Mouse (Mus musculus): ENCODE measurements around the gene Cnbd2. TPM values are rescaled to one million over a fixed set of nuclear protein-coding genes. Genes with fewer than 3 reads are reported as not detected.
"Not testable (repeated sequence)": the region's sequence is repeated elsewhere in the genome, so short reads cannot be mapped to it uniquely, and the experiment has no call there.

The Cnbd2 gene
- total RNA-seq, 2 experiments from 2014 or later: 0.38 TPM; not detected in 1

GRCm38 (mm10) chr2:156370896-156371295 lies 58.8 kb downstream of the Cnbd2 start:
- no peak for ATAC-seq (replicated peaks; ENCODE audit: low FRiP score, poor library complexity, severe bottlenecking)

GRCm38 (mm10) chr2:156376956-156377355 lies 64.9 kb downstream of the Cnbd2 start:
- no peak for ATAC-seq (replicated peaks; ENCODE audit: low FRiP score, poor library complexity, severe bottlenecking)

- no peak for ATAC-seq (replicated peaks; ENCODE audit: low FRiP score, poor library complexity, severe bottlenecking)
Observed at GRCm38 (mm10) chr2:156379929-156380328, 67.8 kb downstream of the Cnbd2 start.

GRCm38 (mm10) chr2:156381350-156381749 lies 69.3 kb downstream of the Cnbd2 start:
- ATAC-seq (replicated peaks; ENCODE audit: low FRiP score, poor library complexity, severe bottlenecking): no peak

GRCm38 (mm10) chr2:156392461-156393154 lies 80.5 kb downstream of the Cnbd2 start:
- peak; percentile 94 for ATAC-seq (replicated peaks; ENCODE audit: low FRiP score, poor library complexity, severe bottlenecking)

DNA sequence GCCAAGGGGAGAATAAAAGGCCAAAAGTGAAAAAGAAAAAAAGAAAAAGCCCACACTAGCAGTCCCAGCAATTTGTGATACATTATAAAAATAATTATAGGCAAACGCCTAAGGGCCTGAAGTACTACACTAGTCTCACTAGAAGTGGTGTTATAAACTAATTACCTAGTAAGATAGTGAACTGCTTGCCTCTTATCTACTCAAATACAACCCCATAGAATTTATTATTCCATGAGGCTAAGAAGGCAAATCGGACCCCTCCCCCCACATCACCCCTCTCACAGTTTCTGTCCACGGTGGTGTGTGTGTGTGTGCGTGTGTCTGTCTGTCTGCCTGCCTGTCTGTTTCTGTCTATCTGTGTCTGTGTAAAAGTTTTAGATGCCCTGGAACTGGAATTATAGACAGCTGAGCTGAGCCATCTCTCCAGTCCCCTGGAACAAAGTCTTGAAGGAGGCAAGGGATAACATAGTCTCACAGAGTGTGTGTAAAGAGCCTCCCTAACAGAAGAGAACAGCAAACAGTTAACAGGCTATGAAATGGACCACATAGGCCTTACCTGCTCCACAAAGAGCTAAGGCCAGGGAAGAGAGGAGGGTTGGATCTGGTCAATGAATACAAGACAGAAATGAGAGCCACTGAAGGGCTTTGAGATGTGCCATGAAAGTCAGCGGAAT lies 81.2 kb downstream of the Cnbd2 start:
- ATAC-seq (replicated peaks; ENCODE audit: low FRiP score, poor library complexity, severe bottlenecking): 0 out of 2 replicates have a peak, but pooled peaks have one; percentile 22

GRCm38 (mm10) chr2:156394282-156394681 lies 82.2 kb downstream of the Cnbd2 start:
- ATAC-seq (replicated peaks; ENCODE audit: low FRiP score, poor library complexity, severe bottlenecking): no peak

- ATAC-seq (replicated peaks; ENCODE audit: low FRiP score, poor library complexity, severe bottlenecking): no peak
Observed at GRCm38 (mm10) chr2:156396096-156396495, 84.0 kb downstream of the Cnbd2 start.

DNA sequence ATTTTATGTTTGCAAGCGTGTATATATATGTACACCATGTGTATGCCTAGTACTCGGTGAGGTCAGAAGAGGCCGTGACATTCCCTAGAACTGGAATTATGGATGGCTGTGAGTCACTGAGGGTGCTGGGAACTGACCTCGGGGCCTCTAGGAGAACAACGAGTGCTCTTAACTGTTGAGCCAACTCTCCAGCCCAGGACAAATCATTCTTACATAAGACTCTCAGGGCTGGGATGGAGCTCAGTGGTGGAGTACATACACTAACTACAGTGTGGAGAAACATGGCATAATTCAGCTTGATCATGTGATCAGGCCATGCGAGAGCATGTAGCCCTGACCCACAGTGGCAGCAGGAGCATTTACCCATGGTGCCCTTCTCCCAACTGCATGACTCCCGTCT lies 85.9 kb downstream of the Cnbd2 start:
- ATAC-seq (replicated peaks; ENCODE audit: low FRiP score, poor library complexity, severe bottlenecking): no peak

DNA sequence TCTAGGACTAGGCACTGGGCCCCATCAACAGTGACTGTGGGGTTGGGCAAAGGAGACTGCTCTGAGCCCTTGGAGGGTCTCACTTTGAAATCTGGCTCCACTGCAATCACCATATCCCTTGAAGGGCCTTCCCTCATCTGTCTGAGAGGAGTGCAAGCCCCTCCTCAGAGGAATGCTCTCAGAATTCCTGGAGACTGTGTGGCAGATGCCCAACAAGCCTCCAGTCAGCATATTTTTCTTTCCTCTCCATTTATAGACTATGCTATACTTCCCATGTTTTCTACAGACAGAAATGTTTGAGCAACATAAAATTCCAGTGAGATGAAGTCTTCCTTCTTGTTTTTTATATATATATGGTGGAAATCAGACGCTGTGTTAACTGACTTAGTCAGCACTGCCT lies 87.4 kb downstream of the Cnbd2 start:
- no peak for ATAC-seq (replicated peaks; ENCODE audit: low FRiP score, poor library complexity, severe bottlenecking)

- ATAC-seq (replicated peaks; ENCODE audit: low FRiP score, poor library complexity, severe bottlenecking): peak; percentile 74
Observed at GRCm38 (mm10) chr2:156401331-156401730, 89.2 kb downstream of the Cnbd2 start.

- no peak for ATAC-seq (replicated peaks; ENCODE audit: low FRiP score, poor library complexity, severe bottlenecking)
Observed at GRCm38 (mm10) chr2:156402036-156402435, 89.9 kb downstream of the Cnbd2 start.

GRCm38 (mm10) chr2:156406987-156407386 lies 94.9 kb downstream of the Cnbd2 start:
- ATAC-seq (replicated peaks; ENCODE audit: low FRiP score, poor library complexity, severe bottlenecking): no peak

GRCm38 (mm10) chr2:156408168-156408567 lies 96.1 kb downstream of the Cnbd2 start:
- ATAC-seq (replicated peaks; ENCODE audit: low FRiP score, poor library complexity, severe bottlenecking): no peak

GRCm38 (mm10) chr2:156411348-156411747 lies 99.2 kb downstream of the Cnbd2 start:
- not testable (repeated sequence) for ATAC-seq (replicated peaks; ENCODE audit: low FRiP score, poor library complexity, severe bottlenecking)

GRCm38 (mm10) chr2:156414996-156415395 lies 102.9 kb downstream of the Cnbd2 start:
- no peak for ATAC-seq (replicated peaks; ENCODE audit: low FRiP score, poor library complexity, severe bottlenecking)

GRCm38 (mm10) chr2:156415674-156416073 lies 103.6 kb downstream of the Cnbd2 start:
- ATAC-seq (replicated peaks; ENCODE audit: low FRiP score, poor library complexity, severe bottlenecking): no peak

DNA sequence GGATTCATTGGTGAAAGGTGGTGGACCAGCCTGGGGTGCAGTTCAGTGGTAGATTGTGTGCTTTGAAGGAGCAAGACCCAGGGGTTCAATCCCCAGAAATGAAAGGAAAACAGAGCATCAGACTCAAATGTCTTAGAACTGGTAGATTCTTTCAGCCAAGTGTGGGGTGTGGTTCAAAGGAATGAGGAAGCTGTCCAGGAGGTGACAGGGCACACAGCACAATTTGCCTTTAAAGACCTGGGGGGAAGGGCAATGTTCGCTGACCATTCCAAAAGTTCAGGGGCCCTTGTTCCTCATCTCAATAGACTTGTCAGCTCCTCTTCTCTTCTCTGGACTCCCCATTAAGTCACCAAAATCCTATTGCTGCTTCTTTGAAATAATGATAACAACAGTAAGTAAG lies 105.1 kb downstream of the Cnbd2 start:
- ATAC-seq (replicated peaks; ENCODE audit: low FRiP score, poor library complexity, severe bottlenecking): no peak

- ATAC-seq (replicated peaks; ENCODE audit: low FRiP score, poor library complexity, severe bottlenecking): no peak
Observed at GRCm38 (mm10) chr2:156418467-156418866, 106.4 kb downstream of the Cnbd2 start.

- no peak for ATAC-seq (replicated peaks; ENCODE audit: low FRiP score, poor library complexity, severe bottlenecking)
Observed at GRCm38 (mm10) chr2:156420327-156420693, 108.2 kb downstream of the Cnbd2 start.

- ATAC-seq (replicated peaks; ENCODE audit: low FRiP score, poor library complexity, severe bottlenecking): no peak
Observed at GRCm38 (mm10) chr2:156420694-156421380, 108.7 kb downstream of the Cnbd2 start, which contains the start of gene Epb41l1. Epb41l1 (plus strand) TSS chr2:156420909.
